Mouse (Mus musculus) lung, postnatal 4 days (tissue): Measurements from ENCODE around the gene Tfb2m.

Source experiments
- DNase-seq, 2 experiments: peaks; one replicate each; pipeline ENCODE4 v3.0.0; 2021

The Tfb2m gene

GRCm38 (mm10) chr1:179545768-179546550 is at the start of gene Tfb2m, which contains the start of gene Cnst:
Gene Tfb2m (minus strand): TSS chr1:179546267.
Gene Cnst (plus strand): TSS chr1:179546370.
- DNase-seq: peak; percentile 98 to 99

- DNase-seq: no peak
Observed at GRCm38 (mm10) chr1:179592972-179593371, 46.9 kb upstream of the Tfb2m start.

GRCm38 (mm10) chr1:179592143-179592542 is 46.1 kb upstream of the Tfb2m start:
- no peak for DNase-seq

GRCm38 (mm10) chr1:179591639-179592038 is 45.6 kb upstream of the Tfb2m start:
- DNase-seq: no peak

- no peak for DNase-seq
Observed at GRCm38 (mm10) chr1:179588230-179588629, 42.2 kb upstream of the Tfb2m start.

GRCm38 (mm10) chr1:179586430-179587095 is 40.5 kb upstream of the Tfb2m start:
- no peak for DNase-seq

GRCm38 (mm10) chr1:179585646-179586045 is 39.6 kb upstream of the Tfb2m start:
- DNase-seq: no peak

GRCm38 (mm10) chr1:179584220-179584619 is 38.2 kb upstream of the Tfb2m start:
- DNase-seq: no peak

GRCm38 (mm10) chr1:179583090-179583489 is 37.0 kb upstream of the Tfb2m start:
- DNase-seq: no peak

- DNase-seq: no peak
Observed at GRCm38 (mm10) chr1:179582021-179582433, 36.0 kb upstream of the Tfb2m start.

GRCm38 (mm10) chr1:179581422-179581821 is 35.4 kb upstream of the Tfb2m start:
- no peak for DNase-seq

GRCm38 (mm10) chr1:179580200-179580599 is 34.1 kb upstream of the Tfb2m start:
- DNase-seq: no peak

GRCm38 (mm10) chr1:179578625-179579024 is 32.6 kb upstream of the Tfb2m start:
- DNase-seq: no peak

- DNase-seq: no peak
Observed at GRCm38 (mm10) chr1:179573650-179574206, 27.7 kb upstream of the Tfb2m start.

- DNase-seq: no peak
Observed at GRCm38 (mm10) chr1:179571686-179572085, 25.6 kb upstream of the Tfb2m start.

- DNase-seq: no peak
Observed at GRCm38 (mm10) chr1:179570482-179570881, 24.4 kb upstream of the Tfb2m start.

GRCm38 (mm10) chr1:179568690-179569398 is 22.8 kb upstream of the Tfb2m start:
- peak; percentile 25 to 48 for DNase-seq

- DNase-seq: no peak
Observed at GRCm38 (mm10) chr1:179567558-179567957, 21.5 kb upstream of the Tfb2m start.

- DNase-seq: peak in 1 of 2 experiments; percentile 47
Observed at GRCm38 (mm10) chr1:179563926-179564325, 17.9 kb upstream of the Tfb2m start.

GRCm38 (mm10) chr1:179563211-179563610 is 17.1 kb upstream of the Tfb2m start:
- DNase-seq: no peak

- no peak for DNase-seq
Observed at GRCm38 (mm10) chr1:179560845-179561430, 14.9 kb upstream of the Tfb2m start.

GRCm38 (mm10) chr1:179559446-179560194 is 13.6 kb upstream of the Tfb2m start:
- no peak for DNase-seq
